Mouse (Mus musculus): ENCODE results near the gene Bik. TPM values are rescaled to one million over a fixed set of nuclear protein-coding genes. Genes with fewer than 3 reads are reported as not detected.

Gene Bik
- polyA plus RNA-seq, 1 experiment from 2014 or later = 11.0 TPM

- Histone ChIP-seq H3K27me3 (no peaks in the 10 kb centered on the region), H3K36me3 (peaks cover 61% of the 10 kb centered on the region), H3K9ac (no peak overlapping the region), H3K4me3 (replicated peaks) (no peak overlapping the region), H3K4me1 (no peaks in the 10 kb centered on the region), H3K4me2 (no peak overlapping the region), H3K27ac (no peak overlapping the region), H3K9me3 (replicated peaks) (no peaks in the 10 kb centered on the region)
- no peak for ATAC-seq (replicated peaks; ENCODE audit: low FRiP score)
- 77% methylated on average over 6 of the region's 6 CpGs for WGBS
Observed at GRCm38 (mm10) chr15:83574731-83575351, 48.2 kb downstream of the Bik start.

- no peak overlapping the region for H3K4me2 ChIP-seq
- no peaks in the 10 kb centered on the region for H3K9me3 ChIP-seq (replicated peaks)
- H3K27ac ChIP-seq = no peak overlapping the region
- WGBS = 91% methylated on average over 8 of the region's 8 CpGs
- H3K4me3 ChIP-seq (replicated peaks) = no peak overlapping the region
- peaks cover 68% of the 10 kb centered on the region for H3K36me3 ChIP-seq
- H3K9ac ChIP-seq = no peak overlapping the region
- no peaks in the 10 kb centered on the region for H3K4me1 ChIP-seq
- no peaks in the 10 kb centered on the region for H3K27me3 ChIP-seq
- no peak for ATAC-seq (replicated peaks; ENCODE audit: low FRiP score)
Observed at GRCm38 (mm10) chr15:83575543-83575942, 48.9 kb downstream of the Bik start.

- H3K27me3 ChIP-seq = no peaks in the 10 kb centered on the region
- no peaks in the 10 kb centered on the region for H3K4me1 ChIP-seq
- no peaks in the 10 kb centered on the region for H3K9me3 ChIP-seq (replicated peaks)
- H3K4me2 ChIP-seq = no peak overlapping the region
- no peak overlapping the region for H3K27ac ChIP-seq
- no peak overlapping the region for H3K9ac ChIP-seq
- H3K4me3 ChIP-seq (replicated peaks) = no peak overlapping the region
- no peak for ATAC-seq (replicated peaks; ENCODE audit: low FRiP score)
- peaks cover 79% of the 10 kb centered on the region for H3K36me3 ChIP-seq
- WGBS = 92% methylated on average over 9 of the region's 9 CpGs
Observed at GRCm38 (mm10) chr15:83576651-83577050, 50.0 kb downstream of the Bik start.

GRCm38 (mm10) chr15:83582931-83583330 lies 56.3 kb downstream of the Bik start:
- no peaks in the 10 kb centered on the region for H3K4me1 ChIP-seq
- H3K36me3 ChIP-seq = peaks cover 98% of the 10 kb centered on the region
- no peak overlapping the region for H3K4me2 ChIP-seq
- H3K9me3 ChIP-seq (replicated peaks) = no peaks in the 10 kb centered on the region
- no peak overlapping the region for H3K27ac ChIP-seq
- H3K9ac ChIP-seq = no peak overlapping the region
- WGBS = 79% methylated on average over 4 of the region's 4 CpGs
- H3K27me3 ChIP-seq = no peaks in the 10 kb centered on the region
- H3K4me3 ChIP-seq (replicated peaks) = no peak overlapping the region
- ATAC-seq (replicated peaks; ENCODE audit: low FRiP score) = no peak

- ATAC-seq (replicated peaks; ENCODE audit: low FRiP score) = no peak; the same call in 1 of the 2 replicates
- Histone ChIP-seq H3K27ac (no peak overlapping the region), H3K4me3 (replicated peaks) (no peak overlapping the region), H3K4me2 (no peak overlapping the region), H3K9ac (no peak overlapping the region), H3K9me3 (replicated peaks) (no peaks in the 10 kb centered on the region), H3K4me1 (no peaks in the 10 kb centered on the region), H3K36me3 (peaks cover 98% of the 10 kb centered on the region), H3K27me3 (no peaks in the 10 kb centered on the region)
- 74% methylated on average over 8 of the region's 8 CpGs for WGBS
Observed at GRCm38 (mm10) chr15:83583419-83584156, 56.9 kb downstream of the Bik start.

- Histone ChIP-seq H3K9me3 (replicated peaks) (no peaks in the 10 kb centered on the region), H3K4me2 (no peak overlapping the region), H3K4me3 (replicated peaks) (no peak overlapping the region), H3K27me3 (no peaks in the 10 kb centered on the region), H3K4me1 (no peaks in the 10 kb centered on the region), H3K27ac (no peak overlapping the region), H3K36me3 (peaks cover 88% of the 10 kb centered on the region), H3K9ac (no peak overlapping the region)
- 88% methylated on average over 6 of the region's 6 CpGs for WGBS
- ATAC-seq (replicated peaks; ENCODE audit: low FRiP score) = no peak
Observed at GRCm38 (mm10) chr15:83584741-83585220, 58.1 kb downstream of the Bik start.

GRCm38 (mm10) chr15:83590841-83591240 lies 64.2 kb downstream of the Bik start:
- no peak overlapping the region for H3K27ac ChIP-seq
- no peak overlapping the region for H3K4me3 ChIP-seq (replicated peaks)
- WGBS = 83% methylated on average over 4 of the region's 4 CpGs
- no peak overlapping the region for H3K4me2 ChIP-seq
- no peak overlapping the region for H3K9ac ChIP-seq
- no peak for ATAC-seq (replicated peaks; ENCODE audit: low FRiP score)
- no peaks in the 10 kb centered on the region for H3K27me3 ChIP-seq
- H3K36me3 ChIP-seq = peaks cover 27% of the 10 kb centered on the region
- H3K9me3 ChIP-seq (replicated peaks) = no peaks in the 10 kb centered on the region
- H3K4me1 ChIP-seq = peaks cover 26% of the 10 kb centered on the region

- no peak overlapping the region for H3K27ac ChIP-seq
Observed at GRCm38 (mm10) chr15:83591758-83592157, 65.1 kb downstream of the Bik start.

GRCm38 (mm10) chr15:83592260-83593188 lies 65.9 kb downstream of the Bik start:
- Histone ChIP-seq H3K4me1 (peaks cover 26% of the 10 kb centered on the region), H3K36me3 (peaks cover 11% of the 10 kb centered on the region), H3K4me3 (replicated peaks) (no peak overlapping the region), H3K4me2 (peak overlapping the region; percentile 73), H3K9ac (no peak overlapping the region), H3K27ac (no peak overlapping the region; the same call in 1 of the 2 replicates), H3K27me3 (no peaks in the 10 kb centered on the region), H3K9me3 (replicated peaks) (no peaks in the 10 kb centered on the region)
- no peak for ATAC-seq (replicated peaks; ENCODE audit: low FRiP score)
- WGBS = 72% methylated on average over 8 of the region's 8 CpGs

More at GRCm38 (mm10) chr15:83591758-83592157, 65.1 kb downstream of the Bik start:
- no peak overlapping the region for H3K4me2 ChIP-seq
- 82% methylated on average over 6 of the region's 6 CpGs for WGBS
- no peak overlapping the region for H3K9ac ChIP-seq
- H3K9me3 ChIP-seq (replicated peaks) = no peaks in the 10 kb centered on the region
- H3K27me3 ChIP-seq = no peaks in the 10 kb centered on the region
- ATAC-seq (replicated peaks; ENCODE audit: low FRiP score) = no peak
- peaks cover 26% of the 10 kb centered on the region for H3K4me1 ChIP-seq
- H3K36me3 ChIP-seq = peaks cover 18% of the 10 kb centered on the region
- H3K4me3 ChIP-seq (replicated peaks) = no peak overlapping the region

GRCm38 (mm10) chr15:83593189-83593585 lies 66.5 kb downstream of the Bik start:
- Histone ChIP-seq H3K27ac (no peak overlapping the region; the same call in 1 of the 2 replicates), H3K9ac (peak overlapping the region; percentile 87; the same call in 1 of the 2 replicates), H3K27me3 (no peaks in the 10 kb centered on the region), H3K4me1 (peaks cover 26% of the 10 kb centered on the region), H3K4me2 (peak overlapping the region; percentile 73), H3K36me3 (peaks cover 6% of the 10 kb centered on the region), H3K4me3 (replicated peaks) (peak overlapping the region; percentile 93; the same call in 1 of the 2 replicates), H3K9me3 (replicated peaks) (no peaks in the 10 kb centered on the region)
- no peak for ATAC-seq (replicated peaks; ENCODE audit: low FRiP score)

- peak; percentile 59 for ATAC-seq (replicated peaks; ENCODE audit: low FRiP score)
- H3K27me3 ChIP-seq = no peaks in the 10 kb centered on the region
- H3K36me3 ChIP-seq = no peaks in the 10 kb centered on the region
- peaks cover 26% of the 10 kb centered on the region for H3K4me1 ChIP-seq
- H3K9ac ChIP-seq = peak overlapping the region; percentile 87
- peak overlapping the region; percentile 73 for H3K4me2 ChIP-seq
- peak overlapping the region; percentile 93 for H3K4me3 ChIP-seq (replicated peaks)
- H3K27ac ChIP-seq = no peak overlapping the region
- H3K9me3 ChIP-seq (replicated peaks) = no peaks in the 10 kb centered on the region
- whole genome bisulfite sequencing = 7% methylated on average over 19 of the region's 19 CpGs
Observed at GRCm38 (mm10) chr15:83593702-83594512, 67.2 kb downstream of the Bik start.
